Mouse (Mus musculus): ENCODE measurements around the gene Ice1.

Gene Ice1

DNA sequence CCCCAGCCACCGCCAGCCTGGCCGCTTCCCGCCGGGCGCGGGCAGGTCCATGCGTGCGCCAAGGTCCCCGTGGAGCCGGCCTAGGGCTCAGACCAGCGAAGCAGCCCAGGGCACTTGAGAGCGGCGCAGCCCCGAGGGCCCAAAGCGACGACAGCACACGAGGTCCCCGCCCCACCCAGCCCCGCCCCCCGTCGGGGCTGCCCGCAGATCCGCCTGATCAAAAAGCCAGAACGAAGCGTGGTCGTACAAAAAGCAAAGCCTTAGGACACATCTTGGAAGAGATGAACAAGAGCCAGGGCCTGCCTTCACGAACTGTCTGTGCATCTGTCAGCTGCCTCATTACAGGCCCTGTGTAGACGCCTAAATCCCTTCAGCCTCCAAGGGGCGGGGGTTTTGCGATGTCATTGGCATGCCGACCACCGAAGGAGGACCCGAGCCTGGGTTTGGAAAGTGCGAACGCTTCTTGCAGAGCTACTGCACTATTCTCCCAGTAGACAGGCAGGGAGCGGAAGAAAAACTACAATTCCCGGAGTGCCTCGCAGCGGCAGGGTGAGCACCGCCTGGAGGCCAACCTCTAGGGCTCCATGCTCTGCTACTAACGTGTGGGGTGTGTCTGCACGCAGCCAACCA is 343 bp upstream of the Ice1 start:
- peak; percentile 92 for DNase-seq (ENCODE audit: low spot score)

DNA sequence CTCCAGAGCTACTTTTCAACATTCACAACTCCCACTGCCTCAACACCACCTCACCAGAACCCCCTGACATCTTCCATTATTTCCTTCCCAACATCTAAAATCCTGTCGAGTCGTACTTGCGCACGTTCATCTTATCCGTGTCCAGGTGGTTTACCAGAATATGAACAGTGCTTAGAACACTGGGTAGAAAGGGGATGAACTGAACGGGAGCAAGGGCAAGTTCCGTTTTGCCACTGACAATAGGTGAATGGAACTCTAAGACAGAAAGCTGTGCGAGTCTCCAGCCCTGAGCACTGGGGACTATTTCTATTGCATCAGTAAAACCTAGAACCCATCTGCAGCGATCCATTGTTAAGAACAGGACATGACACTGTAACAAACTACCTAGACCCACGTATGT is 728 bp downstream of the Ice1 start:
- DNase-seq (ENCODE audit: low spot score) = no peak

DNA sequence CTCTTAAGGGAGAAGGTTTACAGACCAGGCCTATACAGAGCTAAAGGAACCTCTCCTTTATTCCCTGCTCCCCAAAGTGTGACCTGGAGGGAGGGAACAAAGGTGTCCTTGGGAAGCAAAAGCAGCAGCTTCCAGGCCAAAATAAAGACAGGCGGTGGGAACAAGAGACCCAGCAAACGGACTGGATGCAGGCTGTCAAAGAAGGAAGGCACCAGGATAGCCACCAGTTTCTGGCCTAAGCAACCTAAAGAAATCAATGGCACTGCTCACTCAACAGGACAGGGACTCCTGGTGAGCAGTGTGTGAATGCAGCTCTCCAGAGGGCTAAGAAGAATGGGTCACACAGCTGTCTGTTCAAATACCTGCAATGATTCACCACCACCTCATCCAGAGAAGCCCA is 1.8 kb downstream of the Ice1 start:
- no peak for DNase-seq (ENCODE audit: low spot score)

DNA sequence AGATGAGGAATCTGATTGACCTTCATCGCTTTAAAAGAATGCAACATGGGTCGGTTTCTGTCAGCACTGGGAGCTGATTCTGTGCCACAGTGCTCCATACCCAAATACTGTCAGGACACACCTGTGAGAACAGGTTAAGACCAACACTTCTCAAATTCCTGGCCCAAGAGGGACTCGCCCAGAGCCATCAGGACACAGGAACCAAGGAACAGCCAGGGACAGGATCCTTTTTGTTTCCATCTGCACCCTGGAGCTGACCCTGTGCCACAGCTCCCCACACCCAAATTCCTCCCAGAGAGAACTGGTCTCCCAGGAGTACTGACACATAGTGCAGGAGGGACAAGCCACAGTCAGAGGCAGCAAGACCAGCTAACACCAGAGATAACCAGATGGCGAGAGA is 11.0 kb downstream of the Ice1 start:
- no peak for DNase-seq (ENCODE audit: low spot score)

DNA sequence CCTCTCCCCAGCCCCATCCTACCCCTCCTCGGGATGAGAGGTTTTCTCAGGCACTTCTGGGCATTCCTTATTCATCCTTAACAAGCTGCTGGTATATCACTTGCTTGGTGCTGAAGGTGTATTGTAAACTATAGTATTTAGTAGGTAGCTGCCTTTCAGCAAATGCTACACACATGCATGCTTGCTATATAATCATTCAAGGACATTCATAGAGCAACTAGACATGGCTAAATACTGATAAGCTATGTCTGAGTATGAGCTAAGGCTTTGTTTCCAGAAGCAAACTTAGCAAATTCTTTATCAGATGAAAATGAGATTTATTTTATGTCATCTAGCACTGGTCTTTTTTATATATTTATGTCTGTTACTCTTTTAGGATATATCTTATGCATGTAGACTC is 11.8 kb downstream of the Ice1 start:
- DNase-seq (ENCODE audit: low spot score) = no peak

DNA sequence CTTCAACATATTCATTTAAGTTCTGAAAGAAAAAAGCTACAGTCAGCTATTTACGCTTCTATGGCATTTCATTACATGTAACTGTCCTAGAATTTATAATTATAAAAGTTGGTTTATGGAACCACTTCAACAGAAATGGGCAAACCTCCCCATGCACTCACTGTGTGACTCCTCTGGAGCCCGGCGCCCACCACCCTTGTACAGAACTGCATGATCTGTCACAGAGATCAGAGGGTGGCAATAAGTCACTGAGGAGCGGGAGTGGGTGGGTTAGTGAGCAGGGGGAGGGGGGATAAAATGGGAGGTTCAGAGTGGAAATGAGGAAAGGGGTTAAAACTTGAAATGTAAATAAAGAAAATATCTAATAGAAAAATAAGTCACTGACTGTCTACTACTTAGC is 13.0 kb downstream of the Ice1 start:
- DNase-seq (ENCODE audit: low spot score) = no peak

DNA sequence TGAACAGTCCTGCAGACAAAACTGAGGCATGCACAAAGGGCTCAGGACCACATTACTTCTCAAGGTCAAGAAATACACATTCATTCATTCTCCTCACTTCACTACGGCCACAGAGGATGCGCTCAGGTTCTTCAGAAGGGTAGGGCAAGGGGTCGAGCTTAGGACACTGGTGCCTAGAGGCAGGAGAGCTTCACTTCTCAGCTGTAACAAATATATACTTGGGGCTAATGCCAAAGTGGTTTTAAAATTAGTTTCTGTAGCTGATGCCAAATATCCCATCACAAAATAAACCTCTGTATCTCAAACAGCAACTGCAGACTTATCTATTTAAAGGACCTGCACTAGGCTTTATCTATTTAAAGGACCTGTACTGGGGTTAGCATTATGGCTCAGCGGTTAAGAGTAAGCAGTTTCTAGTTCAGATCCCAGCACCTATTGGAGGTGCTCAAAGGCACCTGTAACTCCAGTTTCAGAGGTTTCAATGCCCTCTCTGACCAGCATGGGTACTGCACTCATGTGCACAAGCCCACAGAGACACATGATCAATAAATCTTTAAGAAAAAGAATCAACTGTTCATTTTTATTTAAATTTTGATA is 14.9 kb downstream of the Ice1 start:
- no peak for DNase-seq (ENCODE audit: low spot score)

DNA sequence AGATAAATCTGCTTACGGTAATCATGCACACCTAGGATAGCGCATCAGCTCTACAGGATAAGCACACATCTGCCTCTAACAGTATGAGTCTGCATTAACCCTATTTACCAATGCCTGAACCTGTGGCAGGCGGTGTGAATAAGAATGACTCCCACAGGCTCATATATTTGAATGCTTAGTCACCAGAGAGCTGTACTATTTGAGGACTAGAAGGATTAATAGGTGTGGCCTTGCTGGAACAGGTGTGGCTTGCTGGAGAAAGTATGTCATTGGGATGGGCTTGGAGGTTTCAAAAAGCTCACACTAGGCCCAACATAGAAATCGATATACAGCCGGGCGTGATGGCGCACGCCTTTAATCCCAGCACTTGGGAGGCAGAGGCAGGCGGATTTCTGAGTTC is 15.9 kb downstream of the Ice1 start:
- DNase-seq (ENCODE audit: low spot score) = no peak

DNA sequence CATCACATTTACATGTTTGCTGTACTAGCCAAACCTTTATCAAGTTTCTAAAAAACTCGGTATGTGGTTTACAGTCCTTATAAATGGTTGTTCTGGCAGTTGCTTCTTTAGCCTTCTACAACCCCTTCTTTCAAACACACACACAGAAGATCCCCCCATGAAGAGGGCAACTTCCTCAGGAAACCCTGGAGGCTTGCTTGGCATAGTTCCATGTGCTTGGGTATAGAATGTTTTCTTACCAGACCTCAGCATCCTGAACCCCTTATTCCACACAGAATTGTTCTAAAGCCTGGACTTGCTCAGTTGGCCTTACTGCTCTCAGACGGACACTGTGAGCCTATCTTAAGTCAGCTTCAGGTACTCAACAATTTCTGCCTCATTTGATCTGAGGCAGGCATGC is 24.6 kb downstream of the Ice1 start:
- no peak for DNase-seq (ENCODE audit: low spot score)

DNA sequence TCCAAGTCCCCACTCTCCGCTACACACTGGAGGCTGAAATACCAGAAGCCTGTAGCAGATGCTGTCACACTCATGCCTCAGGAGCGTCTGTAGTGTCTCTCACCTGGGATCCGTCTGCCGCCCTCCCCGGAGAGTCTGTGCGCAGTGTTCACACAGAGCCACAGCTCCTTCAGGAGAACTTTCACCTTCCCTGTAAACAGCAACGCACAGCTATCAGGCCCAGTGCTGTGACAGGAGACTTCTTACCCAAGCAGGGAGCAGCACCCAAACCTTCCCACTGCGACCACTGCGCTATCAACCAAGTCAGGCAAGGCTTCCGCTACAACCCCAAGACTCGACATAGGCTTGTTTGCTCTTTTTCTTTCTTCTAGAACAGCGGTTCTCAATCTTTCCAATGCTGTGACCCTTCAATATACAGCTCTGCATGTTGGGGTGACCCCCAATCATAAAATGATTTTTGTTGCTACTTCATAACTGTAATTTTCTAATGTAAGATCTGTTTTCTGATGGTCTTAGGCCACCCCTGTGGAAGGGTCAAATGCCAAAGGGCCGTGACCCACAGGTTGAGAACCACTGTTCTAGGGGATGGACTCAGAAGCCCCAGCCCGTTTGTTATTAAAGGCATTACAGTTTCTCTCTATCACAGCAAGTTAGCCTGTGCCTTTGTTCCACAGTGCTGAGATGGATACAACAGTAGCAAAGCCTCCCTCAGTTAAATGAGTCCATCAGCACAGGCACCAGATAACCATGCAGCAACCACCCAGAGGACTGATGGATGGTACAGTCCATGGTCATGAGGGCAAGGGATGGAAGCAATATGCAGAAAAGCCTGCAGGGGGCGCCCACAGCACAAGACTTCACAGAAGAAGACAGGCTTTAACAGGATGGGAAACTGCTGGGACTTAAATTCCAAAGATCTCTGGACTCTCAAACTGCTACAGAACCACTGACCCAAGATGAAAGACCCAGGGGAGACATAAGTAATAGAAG is 26.7 kb downstream of the Ice1 start:
- peak; percentile 60 for DNase-seq (ENCODE audit: low spot score)

DNA sequence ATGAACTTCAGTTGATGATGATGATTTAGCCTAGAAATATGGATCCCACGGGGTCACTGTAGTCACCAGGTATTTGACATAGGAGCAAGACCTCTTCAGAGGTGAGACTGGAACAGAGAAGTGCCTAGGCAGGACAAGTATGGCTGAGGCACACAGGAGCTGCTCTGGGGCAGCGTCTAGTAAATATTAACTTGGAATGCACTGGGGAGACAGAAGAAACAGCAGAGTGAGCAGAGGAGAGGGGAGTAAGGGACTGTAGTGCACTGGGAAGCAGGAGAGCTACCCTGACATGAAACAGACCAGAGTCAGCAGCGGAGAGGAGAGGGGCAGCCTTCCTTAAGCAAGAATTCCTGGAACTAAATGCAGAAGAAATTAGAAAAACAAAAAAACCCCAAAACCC is 27.8 kb downstream of the Ice1 start:
- no peak for DNase-seq (ENCODE audit: low spot score)

DNA sequence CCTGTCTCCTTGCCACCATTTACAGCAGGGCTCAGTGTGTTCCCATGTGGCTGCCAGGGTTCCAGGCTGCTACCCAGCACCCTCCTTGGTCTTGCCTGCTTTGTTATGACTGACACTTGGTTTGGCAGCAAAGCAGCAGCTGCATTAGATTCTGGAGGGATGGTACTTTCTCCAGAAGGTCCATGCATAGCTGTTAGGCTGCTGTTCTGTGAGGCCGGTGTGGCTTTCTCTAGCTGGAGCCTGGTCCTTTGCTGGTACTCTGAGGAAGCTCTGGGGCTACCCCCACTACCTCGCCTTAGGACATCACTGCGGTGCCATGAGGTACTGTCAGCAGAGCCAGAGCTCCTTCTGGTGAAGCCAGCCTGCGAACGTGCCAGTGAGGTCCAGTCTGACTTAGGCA is 32.1 kb downstream of the Ice1 start:
- DNase-seq (ENCODE audit: low spot score) = no peak

DNA sequence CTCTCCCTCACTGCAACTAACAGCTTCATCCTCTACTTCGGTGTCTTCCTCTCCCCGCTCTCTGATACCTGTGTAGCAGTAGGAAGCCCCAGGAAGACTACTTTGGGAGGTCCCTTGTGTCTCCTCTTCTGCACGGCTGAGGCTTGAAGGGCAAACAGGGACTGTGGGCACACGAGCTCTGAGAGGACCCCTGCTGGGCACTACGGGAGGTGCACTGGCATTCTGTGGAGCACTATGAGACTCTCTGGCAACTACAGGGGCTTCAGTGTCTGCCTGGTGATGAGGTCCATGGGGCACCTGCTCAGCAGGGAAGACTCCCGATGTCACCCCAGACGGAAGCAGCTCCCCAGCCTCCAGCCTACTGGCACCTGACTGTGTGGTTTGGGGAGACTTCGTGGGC is 32.7 kb downstream of the Ice1 start:
- no peak for DNase-seq (ENCODE audit: low spot score)

DNA sequence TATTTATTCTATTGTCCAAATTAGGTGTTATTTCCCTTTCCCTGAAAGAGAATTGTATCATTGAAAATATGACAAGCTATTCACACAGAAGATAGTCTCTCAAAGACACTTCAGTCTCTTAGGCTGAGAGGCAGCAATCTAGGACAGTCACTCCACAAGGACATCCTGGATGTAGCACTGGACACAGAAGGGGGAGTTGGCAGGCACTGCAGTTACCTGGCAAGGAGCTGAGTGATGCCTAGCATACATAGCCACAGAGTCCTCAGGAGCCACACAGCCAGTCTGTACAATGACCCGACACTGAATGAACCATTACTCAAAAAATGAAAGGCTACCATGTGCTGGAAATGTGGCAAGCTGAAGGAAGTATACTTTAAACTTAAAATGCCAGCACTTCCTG is 35.9 kb downstream of the Ice1 start:
- no peak for DNase-seq (ENCODE audit: low spot score)

DNA sequence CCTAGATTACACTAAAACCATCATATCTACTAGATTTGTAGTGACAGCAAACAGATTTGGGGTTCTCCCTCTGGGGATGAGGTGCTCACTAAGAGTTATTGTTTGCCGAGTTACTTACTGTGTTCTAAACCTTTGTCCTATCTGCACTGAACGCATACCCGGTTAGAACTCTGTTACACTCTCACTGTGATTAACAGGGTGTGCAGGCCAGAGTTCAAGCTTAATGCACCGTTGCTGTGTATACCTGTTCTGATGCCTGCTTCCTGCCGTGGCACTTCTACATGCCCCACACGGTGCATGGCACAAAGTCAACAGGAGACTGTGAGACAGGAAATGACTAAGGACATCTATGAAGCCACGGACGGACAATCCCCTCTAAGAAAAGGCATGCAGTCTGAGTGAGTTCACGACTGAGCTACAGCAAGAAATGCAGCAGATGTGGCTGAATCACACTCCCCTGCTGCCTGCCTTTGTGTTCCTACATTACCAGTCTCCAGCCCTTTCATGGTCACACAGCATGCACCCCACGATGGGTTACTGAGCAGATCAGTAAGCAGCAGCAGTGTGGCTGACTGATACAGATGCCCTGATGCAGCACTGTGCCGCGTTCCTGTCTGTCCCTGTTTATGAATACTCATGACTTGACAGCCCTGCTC is 37.3 kb downstream of the Ice1 start:
- no peak for DNase-seq (ENCODE audit: low spot score)

DNA sequence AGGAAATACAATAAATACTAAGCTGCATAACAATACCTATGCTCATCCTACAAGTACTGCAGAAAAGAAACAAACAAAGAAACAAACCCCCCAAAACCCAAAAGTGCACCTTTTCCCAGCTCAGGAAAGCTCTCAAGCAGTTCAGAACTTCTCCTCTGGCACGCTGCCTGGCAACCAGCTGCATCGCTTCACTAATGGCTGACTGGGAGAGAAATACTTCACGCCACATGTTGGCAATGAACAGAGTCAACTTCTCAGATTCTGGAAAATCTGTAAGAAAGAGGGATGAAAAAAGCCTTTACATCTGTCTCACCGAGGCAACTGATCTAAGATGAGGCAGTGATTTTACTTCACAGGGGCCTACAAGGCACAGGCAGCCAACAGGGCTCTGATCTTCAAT is 38.5 kb downstream of the Ice1 start:
- no peak for DNase-seq (ENCODE audit: low spot score)

DNA sequence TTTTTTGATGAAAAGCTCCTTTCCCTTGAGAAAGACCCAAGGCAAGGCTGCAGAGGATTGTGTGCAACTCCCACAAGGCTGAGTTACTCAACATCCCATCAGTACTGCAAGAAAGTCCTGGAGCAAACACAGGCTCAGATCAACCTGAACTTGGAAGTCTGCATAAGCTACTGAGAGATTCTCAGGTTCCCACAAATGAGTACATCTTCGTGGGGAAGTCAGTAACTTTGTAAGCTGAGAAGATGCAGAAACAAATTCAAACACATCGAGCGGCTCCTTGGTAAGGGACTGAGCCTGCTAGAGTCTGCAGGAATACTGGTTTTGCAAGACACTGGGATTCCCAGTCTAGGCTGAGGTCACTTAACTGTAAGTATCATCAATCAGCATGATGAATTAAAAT is 40.5 kb downstream of the Ice1 start:
- DNase-seq (ENCODE audit: low spot score) = no peak

DNA sequence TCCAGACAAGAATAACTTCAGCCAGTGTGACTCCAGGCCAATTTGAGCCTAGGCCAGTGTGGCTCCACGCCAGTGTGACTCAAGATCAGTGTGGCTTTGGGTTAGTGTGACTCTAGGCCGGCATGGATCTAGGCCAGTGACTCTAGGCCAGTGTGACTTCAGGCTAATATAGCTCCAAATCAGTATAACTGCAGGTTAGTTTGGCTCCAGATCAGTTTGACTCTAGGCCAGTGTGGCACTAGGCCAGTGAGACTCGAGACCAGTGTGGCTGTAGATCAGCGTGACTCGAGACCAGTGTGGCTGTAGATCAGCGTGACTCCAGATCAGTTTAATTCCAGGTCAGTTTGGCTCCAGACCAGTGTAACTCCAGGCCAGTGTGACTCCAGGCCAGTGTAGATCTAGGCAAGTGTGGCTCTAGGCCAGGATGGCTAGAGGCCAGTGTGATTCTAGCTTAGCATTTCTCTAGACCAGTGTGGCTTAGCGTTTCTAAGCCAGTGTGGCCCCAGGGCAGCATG is 47.1 kb downstream of the Ice1 start:
- peak; percentile 49 for DNase-seq (ENCODE audit: low spot score)

DNA sequence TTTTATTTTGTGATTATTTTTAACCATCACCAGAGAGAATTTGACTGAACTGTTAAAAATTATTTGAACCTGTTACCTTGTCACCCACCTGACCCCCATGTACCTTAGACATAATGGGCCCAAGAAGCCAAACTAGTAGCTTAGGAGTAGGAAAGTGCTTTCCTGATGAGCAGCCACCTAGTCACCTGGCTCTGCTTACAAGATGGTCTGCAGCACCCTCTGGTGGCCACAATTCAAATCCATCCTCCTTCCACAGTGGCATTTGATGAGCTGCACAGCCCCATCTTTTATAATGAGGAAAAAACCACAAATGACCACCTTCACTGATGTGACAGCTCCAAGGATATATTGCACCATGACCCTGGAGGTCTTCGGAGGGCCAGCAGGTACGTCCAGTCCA is 50.5 kb downstream of the Ice1 start:
- DNase-seq (ENCODE audit: low spot score) = peak; percentile 31

DNA sequence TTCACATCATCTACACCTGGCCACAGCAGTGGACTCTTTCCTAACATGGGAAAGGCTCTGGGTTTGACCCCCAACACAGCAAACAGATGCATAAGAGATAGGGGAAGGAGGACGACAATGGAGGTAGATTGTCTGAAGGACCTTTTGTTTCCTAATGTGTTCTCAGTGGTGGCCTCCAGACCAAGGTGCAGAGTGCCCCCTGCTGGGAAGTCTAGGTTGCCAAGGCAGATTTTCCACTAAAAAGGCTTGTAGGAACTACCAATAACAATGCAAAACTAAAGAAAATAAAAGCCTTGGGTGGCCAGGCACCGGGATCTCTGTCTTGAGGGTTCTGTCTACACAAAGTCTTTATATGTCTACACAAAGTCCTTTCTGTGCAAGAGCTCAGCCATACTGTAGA is 54.9 kb downstream of the Ice1 start:
- no peak for DNase-seq (ENCODE audit: low spot score)

DNA sequence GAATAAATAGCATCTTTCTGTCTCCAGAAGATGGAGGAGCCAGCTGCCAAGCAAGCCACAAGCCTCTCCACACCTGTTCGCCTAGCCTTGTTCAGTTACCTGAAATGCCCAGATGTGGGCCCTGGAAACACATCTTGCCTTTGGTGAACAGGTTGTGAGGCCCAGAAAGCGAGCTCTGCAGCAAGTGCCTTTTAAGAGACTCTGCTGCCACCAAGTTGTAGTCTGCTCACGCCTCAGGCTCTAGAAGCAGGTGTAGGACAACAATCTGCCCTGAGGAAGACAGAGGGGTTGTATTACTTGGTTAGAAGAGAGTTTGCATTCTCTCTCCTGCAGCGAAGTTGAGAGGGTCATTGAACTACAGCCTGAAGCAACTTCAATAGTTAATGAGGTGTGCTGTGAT is 55.9 kb downstream of the Ice1 start:
- no peak for DNase-seq (ENCODE audit: low spot score)

DNA sequence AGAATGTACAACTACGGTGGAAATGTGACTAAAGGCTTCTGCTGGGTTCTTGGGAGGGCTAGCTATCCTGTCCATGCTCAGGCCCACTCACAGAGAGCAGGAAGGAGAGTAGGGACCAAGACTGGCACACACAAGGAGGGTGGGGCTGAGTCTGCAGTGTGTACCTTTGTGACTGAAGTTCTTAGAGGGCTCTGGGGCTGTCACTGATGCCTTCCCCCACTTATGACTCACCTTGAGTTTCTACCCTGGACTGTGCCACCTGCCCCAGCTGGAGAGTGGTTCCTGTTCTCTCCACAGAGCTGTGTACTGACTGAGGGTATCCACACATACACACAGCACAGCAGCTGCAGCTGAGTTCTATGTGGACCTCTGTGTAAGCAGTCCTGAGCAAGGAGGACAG is 63.2 kb downstream of the Ice1 start:
- no peak for DNase-seq (ENCODE audit: low spot score)

DNA sequence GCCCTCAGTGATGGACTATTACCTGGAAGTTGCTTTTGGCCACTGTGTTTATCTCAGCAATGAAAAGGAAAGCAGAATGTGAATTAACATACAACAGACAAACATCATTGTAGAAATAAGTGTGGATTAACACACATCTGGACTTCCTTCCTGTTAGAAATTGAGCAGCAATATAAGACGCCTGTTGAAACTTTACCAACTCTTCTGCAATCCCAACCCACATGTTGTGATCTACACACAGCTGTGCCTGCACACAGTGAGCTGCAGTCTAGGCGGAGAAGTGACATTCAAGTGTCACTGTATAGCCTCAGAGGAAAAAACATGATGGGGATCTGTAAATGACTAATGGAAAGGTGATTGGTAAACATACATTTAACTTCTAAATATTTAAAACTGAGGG is 69.5 kb downstream of the Ice1 start:
- no peak for DNase-seq (ENCODE audit: low spot score)

Data from ovary, postnatal 36 days (tissue).